ENCODE assay signal across 8 mouse cellular contexts in genomic region chr11:75565849-75566248, GRCm38 (mm10). TPM values are rescaled to one million over a fixed set of nuclear protein-coding genes. Genes with fewer than 3 reads are reported as not detected.
DNase-seq lines count a peak whose midpoint lies in the region.

No protein-coding gene starts in this region.

- intact Hi-C loops in left cerebral cortex, postnatal 36 days (cut with DNase I) = no loop called here

- DNase-seq in kidney, adult 11 months = peak; percentile 43
- DNase-seq in kidney, postnatal 14 days = no peak
- DNase-seq in adrenal gland, adult 18-20 months (ENCODE audit: low spot score in 2 of 2) = peak; percentile 58 to 63
- peak; percentile 94 for DNase-seq in gastrocnemius, adult 18-20 months (ENCODE audit: low spot score)
- peak; percentile 74 for DNase-seq in lung, adult 18-20 months
- DNase-seq in spleen, adult 12 weeks (ENCODE audit: low spot score) = no peak
- no peak for DNase-seq in frontal cortex, postnatal 10 days (ENCODE audit: low spot score in 2 of 2)
- DNase-seq in left cerebral cortex, postnatal 36 days (ENCODE audit: low spot score in 2 of 2) = no peak

RNA-seq across cellular contexts. Expression of gene Pitpna, which starts 22.0 kb away (rescaled TPM):
- 100 to 1,000 TPM; 152 to 175 TPM for total RNA-seq in adrenal gland, adult 18-20 months (2021)
- 100 to 1,000 TPM; 168 to 172 TPM for total RNA-seq in gastrocnemius, adult 18-20 months (2021)
- 100 to 1,000 TPM; 315 to 349 TPM for total RNA-seq in left cerebral cortex, postnatal 36 days (2021)

RNA-seq across cellular contexts. Expression of gene Slc43a2, which starts 34.4 kb away (rescaled TPM):
- total RNA-seq in adrenal gland, adult 18-20 months (2021) = 10 to 100 TPM; 22.8 to 29.1 TPM
- total RNA-seq in gastrocnemius, adult 18-20 months (2021) = 10 to 100 TPM; 24.0 to 32.2 TPM
- total RNA-seq in left cerebral cortex, postnatal 36 days (2021) = 10 to 100 TPM; 51.1 to 63.1 TPM

RNA-seq across cellular contexts. Expression of gene Scarf1, which starts 52.5 kb away (rescaled TPM):
- 1 to 10 TPM; 7.5 TPM for total RNA-seq in adrenal gland, adult 18-20 months (2021)
- total RNA-seq in gastrocnemius, adult 18-20 months (2021) = 1 to 10 TPM; 2.4 to 3.3 TPM
- 1 to 10 TPM; 1.2 to 1.8 TPM for total RNA-seq in left cerebral cortex, postnatal 36 days (2021)

RNA-seq across cellular contexts. Expression of gene Rilp, which starts 56.0 kb away (rescaled TPM):
- total RNA-seq in adrenal gland, adult 18-20 months (2021) = 10 to 100 TPM; 11.5 to 20.8 TPM
- total RNA-seq in gastrocnemius, adult 18-20 months (2021) = 10 to 100 TPM; 31.5 to 32.4 TPM
- 1 to 10 TPM; 1.9 to 2.3 TPM for total RNA-seq in left cerebral cortex, postnatal 36 days (2021)

Comparison
In these comparisons a context has a peak if more than half of its experiments do, and no peak if none do; other contexts are left out.
1. DNase-seq: peak in kidney, adult 11 months (single experiment), adrenal gland, adult 18-20 months (2 of 2), gastrocnemius, adult 18-20 months (single experiment) and lung, adult 18-20 months (2 of 2); none in kidney, postnatal 14 days (single experiment), spleen, adult 12 weeks (single experiment), frontal cortex, postnatal 10 days (0 of 2) and left cerebral cortex, postnatal 36 days (0 of 2).